Mouse (Mus musculus): ENCODE data around the gene Sptbn4. TPM values are rescaled to one million over a fixed set of nuclear protein-coding genes. Genes with fewer than 3 reads are reported as not detected.

Sptbn4 gene
- polyA plus RNA-seq, 1 experiment from 2014 or later = 0.10 TPM

DNA sequence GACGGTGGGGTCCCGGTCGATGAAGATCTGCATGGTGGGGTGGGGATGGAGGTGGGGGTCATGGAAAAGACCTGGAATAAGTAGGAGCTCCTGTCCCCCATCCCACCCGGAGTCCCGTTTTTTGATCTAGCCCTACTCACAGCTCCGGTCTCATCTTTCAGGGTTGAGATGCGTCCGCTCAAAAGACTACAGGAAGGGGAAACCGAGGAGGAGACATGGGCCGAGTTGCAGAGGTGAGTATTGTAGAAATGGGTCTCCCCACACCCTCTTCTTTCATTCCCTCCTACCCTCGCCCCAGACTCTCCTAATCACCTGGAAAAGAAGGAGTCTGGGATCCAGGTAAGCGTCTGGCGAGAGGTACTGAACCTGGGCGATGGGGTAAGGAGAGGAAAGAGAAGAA is 92.2 kb downstream of the Sptbn4 start:
- no peak for DNase-seq (ENCODE audit: low spot score)

DNA sequence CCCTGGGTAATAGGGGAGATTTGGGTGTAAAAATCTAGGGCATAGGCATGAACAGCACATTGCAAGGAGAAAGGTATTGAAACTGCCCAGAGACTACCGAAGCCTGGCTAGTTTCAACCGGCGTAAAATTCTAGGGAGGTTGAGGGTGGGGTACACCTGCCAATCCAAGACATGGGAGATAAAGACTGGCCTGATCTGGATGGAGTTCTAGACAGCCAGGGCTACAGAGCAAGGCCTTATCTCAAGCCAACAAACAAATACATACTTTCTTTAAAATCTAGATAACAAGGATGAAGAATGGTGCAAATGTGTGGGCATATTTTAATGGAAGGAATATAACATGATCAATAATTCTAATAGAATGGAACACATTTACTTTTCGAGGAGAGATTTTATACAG is 92.7 kb downstream of the Sptbn4 start:
- DNase-seq (ENCODE audit: low spot score) = no peak

DNA sequence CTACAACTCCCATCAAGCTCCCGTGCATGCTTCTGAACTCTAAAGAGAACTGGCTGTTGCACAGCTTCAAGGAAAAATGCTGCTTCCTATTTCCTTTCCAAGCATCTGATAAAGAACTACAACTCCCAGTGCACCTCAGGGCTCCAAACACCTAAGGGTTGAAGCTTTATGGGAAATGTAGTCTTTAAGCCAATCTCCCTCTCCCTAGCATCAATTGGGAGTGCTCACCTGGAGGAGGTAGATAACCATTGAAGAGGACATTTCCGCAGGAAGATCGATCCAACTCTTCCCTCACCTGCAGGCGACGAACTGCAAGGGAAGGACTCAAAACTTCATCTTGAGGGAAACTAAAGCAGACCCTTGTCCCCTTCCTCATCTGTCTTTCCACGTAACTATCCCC is 93.3 kb downstream of the Sptbn4 start:
- DNase-seq (ENCODE audit: low spot score) = peak; percentile 30

DNA sequence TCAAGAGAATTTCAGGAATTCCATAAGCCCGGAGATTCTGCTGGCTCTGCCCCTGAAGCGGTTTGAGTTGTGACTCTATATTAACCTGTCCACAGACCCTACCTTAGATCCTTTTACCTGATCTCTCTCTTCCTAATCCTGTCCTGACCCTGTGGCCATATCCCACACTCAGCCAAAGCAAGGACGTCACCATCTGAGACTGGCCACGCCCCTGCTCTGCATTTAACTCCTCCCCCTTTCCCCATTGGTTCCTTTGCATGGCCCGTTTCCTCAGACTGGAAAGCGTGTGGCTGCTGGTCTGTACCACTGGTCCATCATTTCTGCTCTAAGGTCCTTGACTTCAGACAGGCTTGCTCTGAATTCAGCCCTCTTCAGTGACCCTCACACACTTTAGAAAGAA is 102.0 kb downstream of the Sptbn4 start:
- no peak for DNase-seq (ENCODE audit: low spot score)

DNA sequence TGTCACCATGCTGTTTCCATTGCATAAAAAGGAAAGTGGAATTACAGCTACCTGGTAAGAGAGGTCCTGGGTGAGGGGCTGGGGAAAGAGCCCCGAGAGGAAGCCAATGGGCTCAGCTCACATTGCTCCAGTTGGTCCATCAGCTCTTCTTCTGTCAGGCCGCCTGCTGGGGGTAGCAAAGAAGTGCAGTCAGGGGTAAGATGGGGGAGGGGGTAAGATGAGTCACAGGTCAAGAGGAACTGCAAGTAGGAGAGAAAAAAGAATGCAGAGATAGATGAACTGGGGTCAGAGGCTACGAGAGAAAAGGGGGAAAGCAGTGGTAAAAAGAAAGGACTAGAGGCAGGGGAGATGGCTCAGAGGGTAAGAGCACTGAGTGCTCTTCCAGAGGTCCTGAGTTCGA is 104.9 kb downstream of the Sptbn4 start:
- DNase-seq (ENCODE audit: low spot score) = no peak

DNA sequence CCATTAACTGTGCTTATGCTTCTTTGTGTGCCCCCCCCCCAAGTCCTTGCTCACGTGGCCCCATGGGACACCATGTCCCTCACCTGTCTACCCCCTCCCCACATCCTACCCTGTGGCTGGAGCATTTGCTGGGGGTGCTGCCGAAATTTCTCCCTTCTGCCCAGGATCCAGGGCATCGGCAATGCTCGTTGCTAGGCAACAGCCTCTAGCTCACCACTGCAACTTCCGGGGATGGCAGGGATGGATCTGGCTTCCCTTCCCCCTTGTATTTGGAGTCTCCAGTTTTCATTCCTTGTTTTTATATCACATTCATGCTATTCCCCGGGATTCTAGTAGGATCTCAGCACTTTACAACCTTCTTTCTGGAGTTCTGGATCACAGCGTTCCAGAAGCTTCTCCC is 108.0 kb downstream of the Sptbn4 start:
- DNase-seq (ENCODE audit: low spot score) = no peak

DNA sequence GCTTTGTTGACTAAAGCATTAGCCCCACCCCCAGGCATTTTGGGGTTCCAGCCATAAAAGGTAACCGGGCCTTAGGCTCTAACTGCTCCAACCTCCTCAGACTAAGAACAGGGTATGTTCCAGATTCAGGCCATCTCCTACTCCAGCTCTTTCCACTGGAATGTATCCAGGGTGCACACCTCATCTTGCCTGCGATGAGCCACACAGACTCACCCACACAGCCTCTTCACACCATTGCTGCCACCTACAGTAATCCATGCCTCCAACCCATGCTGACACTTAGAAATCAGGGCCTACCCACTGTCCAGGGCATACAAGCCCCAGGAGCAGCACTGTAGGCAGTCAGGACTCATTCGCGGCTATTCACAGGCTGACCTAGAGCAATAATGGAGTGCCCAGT is 108.4 kb downstream of the Sptbn4 start:
- no peak for DNase-seq (ENCODE audit: low spot score)

DNA sequence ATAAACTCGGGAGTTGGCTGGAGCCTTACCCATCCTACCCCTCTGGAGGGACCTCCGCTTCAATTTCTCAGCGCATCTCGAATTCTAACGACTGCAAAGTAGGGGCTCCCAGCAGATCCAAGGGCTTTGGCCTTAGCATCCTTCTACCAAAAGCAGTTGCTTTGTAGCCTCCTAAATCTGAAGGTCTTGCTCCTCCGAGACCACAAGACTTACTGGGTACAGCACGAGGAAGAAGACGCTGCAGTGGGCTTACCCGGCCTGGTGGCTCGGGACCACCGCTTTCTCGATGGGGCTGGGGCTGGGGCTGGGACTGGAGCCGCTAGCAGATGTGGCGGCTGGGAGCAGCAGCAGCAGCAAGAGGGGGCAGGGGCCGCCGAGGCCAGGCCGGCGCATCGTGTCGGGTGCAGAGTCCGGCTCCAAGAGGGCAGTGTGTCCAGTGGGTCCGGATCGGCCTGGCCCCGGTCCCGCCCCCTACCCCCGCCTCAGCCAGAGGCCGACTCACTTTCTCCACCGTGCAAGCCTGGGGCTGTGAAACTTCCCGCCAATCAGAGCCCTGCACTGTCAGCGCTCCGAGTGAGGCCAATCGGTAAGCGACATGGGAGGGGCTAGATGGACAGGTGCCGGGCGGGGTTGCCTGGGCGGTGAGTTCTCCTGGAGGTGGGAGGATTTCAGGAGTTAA is 110.2 kb downstream of the Sptbn4 start, which contains the start of gene Ltbp4:
Ltbp4 (minus strand) TSS at position 518 of the 679 bp plus-strand sequence.
- DNase-seq (ENCODE audit: low spot score) = no peak

DNA sequence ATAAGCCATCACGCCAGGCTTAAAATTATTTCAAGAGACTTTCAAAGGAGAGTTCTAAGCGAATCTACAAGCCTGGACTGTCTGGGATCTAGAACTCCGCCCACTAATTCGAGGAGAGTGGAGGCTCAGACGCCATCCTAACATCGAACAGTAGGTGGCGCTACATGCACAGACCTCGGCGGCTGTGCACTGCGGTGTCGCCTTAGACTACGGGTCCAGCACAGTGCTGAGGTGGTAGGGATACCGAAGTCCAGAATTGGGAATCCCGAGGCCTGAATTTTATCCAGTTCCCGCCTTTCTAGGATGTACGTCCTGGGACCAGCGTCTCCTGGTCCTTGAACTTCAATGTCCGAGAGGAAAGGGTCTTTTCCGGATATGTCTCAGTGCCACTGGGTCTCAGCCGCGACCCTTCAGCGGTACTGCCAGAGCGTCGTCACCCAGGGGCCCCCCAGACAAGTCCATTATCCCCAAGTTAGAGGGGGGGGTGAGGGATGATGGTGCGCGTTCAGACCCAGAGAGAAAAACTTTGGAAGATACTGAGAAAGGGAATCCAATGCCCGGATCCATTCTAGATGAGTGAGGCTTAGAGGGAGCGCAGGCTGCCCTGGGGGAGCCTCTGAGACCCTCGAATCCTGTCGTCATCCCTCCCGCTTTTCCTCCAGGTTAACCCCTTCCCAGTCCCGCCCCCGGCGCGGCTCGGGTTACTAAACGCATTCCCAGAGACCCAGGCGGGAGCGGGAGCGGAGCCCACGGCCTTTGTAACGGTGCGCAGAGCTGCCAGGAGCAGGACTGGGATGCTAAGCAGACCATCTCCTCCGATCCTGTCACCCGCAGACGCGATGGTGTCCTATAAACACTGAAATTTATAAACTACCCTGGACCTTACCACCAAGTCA is 111.3 kb downstream of the Sptbn4 start:
- peak; percentile 83 for DNase-seq (ENCODE audit: low spot score)

DNA sequence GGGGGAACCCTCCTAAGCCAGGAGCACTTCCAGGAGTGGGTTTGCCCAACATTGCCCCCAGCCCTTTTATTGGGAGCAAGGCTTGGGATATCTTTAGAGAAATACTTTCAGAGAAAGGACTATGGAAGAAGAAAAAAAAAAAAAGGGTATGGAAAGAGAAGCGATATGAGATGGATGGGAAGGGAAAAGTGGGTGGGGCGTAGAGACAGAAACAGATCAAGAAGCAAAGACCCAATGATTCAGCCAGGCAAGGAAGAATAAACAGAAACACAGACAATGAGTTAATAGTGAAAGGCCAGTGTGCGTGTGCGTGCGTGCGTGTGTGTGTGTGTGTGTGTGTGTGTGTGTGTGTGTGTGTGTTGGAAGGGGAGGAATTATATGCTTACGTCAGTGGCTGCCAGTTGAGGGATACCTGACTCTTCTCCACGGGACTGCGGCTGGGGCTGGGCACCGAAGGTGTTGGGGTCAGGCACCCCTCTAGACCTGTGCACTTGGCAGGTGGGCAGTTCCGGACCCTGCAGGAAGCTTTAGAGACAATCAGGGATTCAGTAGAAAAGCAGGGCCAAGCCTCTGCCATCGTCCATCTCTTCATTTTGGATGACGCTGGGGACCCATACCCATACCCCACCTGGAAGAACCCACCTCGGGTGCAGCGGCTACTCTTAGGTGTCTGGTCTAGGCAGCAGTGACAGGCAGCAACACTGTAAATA is 112.3 kb downstream of the Sptbn4 start:
- DNase-seq (ENCODE audit: low spot score) = no peak

DNA sequence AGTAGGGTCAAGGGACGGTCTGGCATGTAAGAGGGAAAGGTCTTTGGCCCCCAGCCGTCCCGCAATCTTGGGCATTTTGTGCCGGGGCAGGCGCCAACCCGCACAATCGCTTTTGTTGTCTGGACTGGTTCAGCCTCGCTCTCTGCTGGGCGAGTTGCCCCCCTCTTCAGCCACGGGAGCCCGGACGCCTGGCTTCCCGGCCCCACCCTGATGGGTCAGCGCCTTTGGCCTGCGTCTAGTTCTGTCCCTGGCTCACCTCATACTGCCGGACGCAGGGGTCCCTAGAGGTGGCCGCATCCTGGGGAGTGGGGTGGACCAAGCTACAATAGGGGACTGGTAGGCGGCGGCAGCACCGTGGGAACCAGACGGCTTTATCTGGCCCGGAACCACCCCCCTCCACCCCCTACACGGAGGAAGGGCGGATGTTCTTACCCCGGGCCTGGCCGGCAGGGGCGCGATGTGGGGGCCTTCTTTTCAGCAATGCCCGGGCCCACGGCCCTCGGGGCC is 113.0 kb downstream of the Sptbn4 start:
- no peak for DNase-seq (ENCODE audit: low spot score)

DNA sequence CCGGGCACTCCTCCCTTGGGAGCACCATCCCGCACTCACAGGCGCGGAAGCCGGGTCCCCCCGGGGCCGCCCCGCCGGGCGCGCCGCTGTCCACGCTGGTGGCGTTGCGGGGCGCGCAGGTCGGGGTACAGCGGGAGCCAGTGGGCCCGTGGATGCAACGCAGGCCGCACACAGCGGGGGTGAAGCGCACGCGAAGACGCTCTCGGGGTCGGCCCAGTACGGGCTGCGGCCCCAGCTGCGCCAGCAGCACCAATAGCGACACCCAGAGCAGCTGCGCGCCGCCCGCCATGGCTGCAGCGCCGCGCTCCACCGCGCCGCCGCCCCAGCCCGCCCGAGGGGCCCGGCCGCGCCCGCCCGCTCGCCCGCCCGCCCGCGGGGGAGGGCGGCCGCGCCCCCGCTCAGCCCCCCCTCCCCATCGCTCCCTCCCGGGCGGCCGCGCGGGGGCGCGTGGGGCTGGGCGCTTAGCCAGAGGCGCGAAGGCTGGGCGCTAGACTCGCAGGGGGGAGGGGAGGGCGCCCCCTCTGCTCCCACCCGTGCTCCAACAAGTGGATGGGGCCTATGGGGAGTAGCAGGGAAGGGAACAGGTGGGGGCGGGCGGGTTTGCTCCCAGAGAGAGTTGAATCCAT is 114.1 kb downstream of the Sptbn4 start:
- DNase-seq (ENCODE audit: low spot score) = no peak

DNA sequence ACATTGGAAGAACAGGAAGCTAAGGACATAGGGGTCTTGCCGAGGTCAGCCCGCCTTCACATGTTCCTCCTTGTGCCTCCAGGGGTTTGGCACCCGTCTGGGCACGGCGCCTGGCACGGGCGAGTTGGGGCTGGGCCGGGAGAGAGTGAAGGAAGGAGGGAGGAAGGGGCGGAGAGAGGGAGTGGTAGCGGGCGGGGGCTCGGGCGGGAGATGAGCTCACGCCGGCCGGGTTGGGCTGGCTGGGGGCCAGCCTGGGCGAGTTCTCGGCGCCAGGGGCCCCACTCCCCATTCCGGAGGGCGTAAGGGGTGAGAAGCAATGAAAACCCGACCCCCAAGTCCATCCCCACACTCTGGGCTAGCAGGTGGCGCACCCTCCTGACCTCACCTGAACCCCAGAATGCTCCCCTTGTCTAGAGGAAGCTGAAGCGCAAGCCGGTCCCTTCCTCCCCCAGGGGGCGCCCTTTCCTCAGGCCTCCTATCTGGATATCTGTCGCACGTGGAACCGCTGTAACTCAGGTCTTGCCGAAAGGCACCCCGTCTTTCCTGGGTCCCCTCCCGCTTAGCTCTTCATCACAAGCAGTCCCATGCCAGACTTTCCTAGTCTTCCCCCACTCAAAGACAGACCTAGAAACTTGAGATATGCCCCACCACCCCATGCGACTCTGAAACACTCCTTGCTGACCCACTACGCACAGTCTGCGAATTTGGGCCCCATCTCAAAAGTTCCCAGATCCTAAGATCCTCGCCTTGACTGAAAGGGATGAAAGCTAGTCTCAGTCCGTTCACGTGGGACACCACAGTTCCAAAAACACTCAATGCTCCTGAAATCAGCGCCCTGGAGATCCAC is 114.9 kb downstream of the Sptbn4 start:
- DNase-seq (ENCODE audit: low spot score) = peak; percentile 90

DNA sequence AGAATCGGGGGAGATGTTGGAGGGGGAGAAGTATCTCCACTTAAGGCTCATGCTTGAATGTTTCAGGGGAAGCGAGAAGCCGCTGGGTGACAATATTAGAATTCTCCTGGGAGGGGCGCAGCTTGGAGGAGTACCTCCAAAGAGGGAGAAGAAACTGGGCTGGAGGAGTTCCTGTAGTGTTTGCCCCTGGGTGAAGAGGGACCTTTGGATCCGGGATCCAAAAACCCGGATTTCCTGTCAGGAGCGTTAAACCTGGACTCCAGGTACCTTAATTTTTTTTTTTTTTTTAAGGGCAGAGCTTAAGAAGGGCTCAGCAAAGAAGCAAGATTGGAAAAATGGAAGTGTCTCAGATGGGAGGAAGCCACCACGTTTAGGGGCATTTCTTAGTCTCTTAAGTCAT is 115.6 kb downstream of the Sptbn4 start:
- no peak for DNase-seq (ENCODE audit: low spot score)

DNA sequence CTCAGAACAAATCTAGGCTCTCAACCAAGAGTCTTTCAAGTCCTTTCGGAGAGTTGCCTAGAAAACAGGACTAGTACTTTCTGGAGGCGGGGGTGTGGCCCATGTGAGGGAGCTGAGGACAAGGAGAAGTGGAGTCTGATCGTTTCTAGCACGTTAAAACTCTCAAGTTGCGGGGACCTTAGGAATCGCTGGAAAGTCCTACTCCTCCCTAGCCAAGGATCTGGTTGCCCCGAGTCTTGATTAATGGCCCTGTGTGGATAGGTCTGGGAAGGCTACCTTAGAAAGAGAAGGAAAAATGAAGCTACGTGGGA is 116.0 kb downstream of the Sptbn4 start:
- no peak for DNase-seq (ENCODE audit: low spot score)

DNA sequence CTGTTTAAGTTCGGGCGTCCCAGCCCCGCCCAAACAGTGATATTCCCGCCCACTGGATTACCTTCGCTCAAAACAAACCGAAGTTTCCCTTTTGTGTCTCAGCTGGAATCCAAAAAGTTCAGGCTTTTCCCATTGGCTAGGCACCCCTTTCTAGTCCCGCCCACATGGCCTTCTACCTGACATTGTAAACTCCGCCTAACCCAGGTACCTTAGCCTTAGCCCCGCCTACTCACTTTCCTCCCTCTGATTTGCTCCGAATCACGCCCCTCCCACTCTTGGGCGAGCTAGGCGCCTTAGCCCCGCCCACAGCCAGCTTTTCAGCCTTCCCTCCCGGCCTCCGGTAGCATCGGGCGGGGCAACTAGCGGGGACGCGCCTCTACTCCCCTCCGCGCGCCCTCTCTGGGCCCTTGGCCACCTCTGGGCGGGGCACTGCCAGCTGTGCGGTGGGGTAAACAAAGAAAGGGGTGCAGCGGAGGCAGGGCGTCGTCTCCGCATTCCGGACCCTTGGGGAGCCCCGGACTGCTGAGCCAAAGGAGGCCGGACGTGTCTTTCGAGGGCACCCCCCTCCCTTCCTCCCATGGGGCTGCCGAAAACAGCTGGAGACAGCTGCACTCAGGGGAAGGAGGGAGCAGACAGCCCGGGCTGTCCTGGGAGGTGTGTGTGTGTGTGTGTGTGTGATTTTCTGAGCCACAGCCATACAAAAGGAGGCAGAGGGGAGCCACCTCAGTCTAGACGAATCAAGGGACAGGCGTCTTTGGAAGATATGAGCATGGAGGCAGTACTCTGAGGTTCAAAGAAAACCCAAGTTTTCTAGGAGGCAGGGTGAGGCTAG is 116.6 kb downstream of the Sptbn4 start:
- DNase-seq (ENCODE audit: low spot score) = peak; percentile 87

DNA sequence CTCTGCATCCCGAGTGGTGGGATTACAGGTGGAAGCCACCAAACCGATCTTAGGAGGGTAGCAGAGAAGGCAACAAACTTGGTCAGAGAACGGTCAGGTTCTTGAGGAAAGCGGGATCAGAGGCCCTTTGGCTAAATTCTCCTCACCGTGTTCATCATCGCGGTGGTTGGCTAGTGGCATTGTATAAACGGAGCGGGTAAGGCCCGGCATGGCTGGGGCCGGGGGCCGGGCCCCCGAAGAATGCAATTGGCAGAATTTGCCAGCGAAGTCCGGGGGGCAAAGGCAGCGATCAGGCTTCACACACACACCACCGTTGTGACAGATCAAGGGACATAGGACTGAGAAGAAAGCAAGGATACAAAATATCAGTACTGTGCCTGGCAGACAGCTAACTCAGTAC is 117.5 kb downstream of the Sptbn4 start:
- no peak for DNase-seq (ENCODE audit: low spot score)

DNA sequence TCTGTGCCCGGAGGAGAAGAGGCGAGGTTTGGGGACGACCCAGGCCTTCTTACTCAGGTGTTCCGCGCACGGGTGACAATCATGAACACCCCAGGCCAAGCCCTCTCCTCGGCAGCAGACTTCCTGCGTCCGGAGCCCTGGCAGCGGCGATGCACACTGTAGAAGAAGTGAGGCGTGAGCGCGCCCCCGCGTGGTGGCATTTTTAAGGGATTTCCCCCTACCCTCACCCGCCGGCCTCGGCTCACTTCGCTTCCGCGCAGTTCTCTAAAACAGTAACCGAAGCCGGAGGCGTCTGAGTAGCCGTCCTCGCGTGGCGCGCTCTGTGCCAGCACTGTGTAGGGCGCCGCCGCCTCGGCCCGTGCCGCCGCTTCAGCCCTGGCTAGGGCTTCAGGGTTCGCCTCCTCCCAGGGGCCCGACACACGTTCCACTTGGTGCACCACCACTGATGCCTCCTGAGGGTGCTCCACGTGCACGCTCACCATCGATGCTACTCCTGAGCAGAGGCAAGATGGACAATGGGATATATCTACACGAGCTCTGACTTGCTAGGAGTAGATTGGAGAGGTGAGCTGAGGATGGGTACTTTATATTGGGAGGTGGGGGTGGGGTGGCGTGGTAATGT is 118.0 kb downstream of the Sptbn4 start:
- DNase-seq (ENCODE audit: low spot score) = peak; percentile 89

DNA sequence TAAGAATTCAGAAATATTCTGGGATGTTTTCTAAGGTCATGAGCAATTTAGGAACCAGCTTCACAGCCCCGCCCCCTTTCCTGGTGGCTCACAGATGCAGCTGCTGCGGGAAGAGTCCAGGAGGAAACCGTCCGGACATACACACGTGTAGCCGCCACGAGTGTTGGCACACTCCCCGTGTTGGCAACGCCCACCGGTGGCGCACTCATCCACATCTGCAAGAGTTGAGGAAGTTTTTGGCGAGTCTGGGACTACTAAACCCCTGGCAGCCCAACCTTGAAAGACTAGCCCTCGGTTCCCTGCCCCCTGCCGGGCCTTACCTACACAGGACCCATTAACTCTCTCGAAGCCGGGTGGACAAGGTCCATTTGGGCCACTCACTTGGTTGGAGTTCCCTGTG is 118.8 kb downstream of the Sptbn4 start:
- DNase-seq (ENCODE audit: low spot score) = no peak

All from thymus, postnatal 0 days (tissue).